Mouse (Mus musculus): Measurements from ENCODE around the gene Ssbp4. TPM values are rescaled to one million over a fixed set of nuclear protein-coding genes. Genes with fewer than 3 reads are reported as not detected.

Gene Ssbp4
- polyA plus RNA-seq, 1 experiment from 2014 or later, result 100 TPM

Other genes with a start within 250 kb of the Ssbp4 start
- 0.59 and 0.81 TPM in 2 replicates for gene Comp, start 235.3 kb downstream of the Ssbp4 start, polyA plus RNA-seq (2015; fragmentation: Nextera tagmentation; extraction: Ambion mirVana)
- 26.6 and 28.1 TPM in 2 replicates for gene Crtc1, start 169.3 kb downstream of the Ssbp4 start, polyA plus RNA-seq (2015; fragmentation: Nextera tagmentation; extraction: Ambion mirVana)
- 28.2 and 30.8 TPM in 2 replicates for gene Klhl26, start 131.9 kb downstream of the Ssbp4 start, polyA plus RNA-seq (2015; fragmentation: Nextera tagmentation; extraction: Ambion mirVana)
- gene Tmem59l, start 121.5 kb downstream of the Ssbp4 start, polyA plus RNA-seq (2015; fragmentation: Nextera tagmentation; extraction: Ambion mirVana), result 32.3 and 34.8 TPM in 2 replicates
- gene Crlf1, start 115.7 kb downstream of the Ssbp4 start, polyA plus RNA-seq (2015; fragmentation: Nextera tagmentation; extraction: Ambion mirVana), result 152 and 159 TPM in 2 replicates
- gene Rex1bd, start 102.1 kb downstream of the Ssbp4 start, polyA plus RNA-seq (2015; fragmentation: Nextera tagmentation; extraction: Ambion mirVana), result 169 and 178 TPM in 2 replicates
- 987 and 1,032 TPM in 2 replicates for gene Uba52, start 98.1 kb downstream of the Ssbp4 start, polyA plus RNA-seq (2015; fragmentation: Nextera tagmentation; extraction: Ambion mirVana)
- 297 and 306 TPM in 2 replicates for gene Fkbp8, start 81.1 kb downstream of the Ssbp4 start, polyA plus RNA-seq (2015; fragmentation: Nextera tagmentation; extraction: Ambion mirVana)
- 55.4 and 59.9 TPM in 2 replicates for gene Kxd1, start 80.9 kb downstream of the Ssbp4 start, polyA plus RNA-seq (2015; fragmentation: Nextera tagmentation; extraction: Ambion mirVana)
- 20.6 and 21.3 TPM in 2 replicates for gene Ell, start 69.4 kb downstream of the Ssbp4 start, polyA plus RNA-seq (2015; fragmentation: Nextera tagmentation; extraction: Ambion mirVana)
- gene Isyna1, start 14.5 kb downstream of the Ssbp4 start, polyA plus RNA-seq (2015; fragmentation: Nextera tagmentation; extraction: Ambion mirVana), result 153 and 166 TPM in 2 replicates
- gene Lrrc25, start 7.3 kb upstream of the Ssbp4 start, polyA plus RNA-seq (2015; fragmentation: Nextera tagmentation; extraction: Ambion mirVana), result 1.9 TPM in 2 replicates
- gene Gdf15, start 23.6 kb upstream of the Ssbp4 start, polyA plus RNA-seq (2015; fragmentation: Nextera tagmentation; extraction: Ambion mirVana), result 0.14 and 0.22 TPM in 2 replicates
- 50.5 and 63.1 TPM in 2 replicates for gene Pgpep1, start 51.5 kb upstream of the Ssbp4 start, polyA plus RNA-seq (2015; fragmentation: Nextera tagmentation; extraction: Ambion mirVana)
- gene Lsm4, start 64.4 kb upstream of the Ssbp4 start, polyA plus RNA-seq (2015; fragmentation: Nextera tagmentation; extraction: Ambion mirVana), result 248 and 270 TPM in 2 replicates
- 54.7 and 68.5 TPM in 2 replicates for gene Jund, start 90.1 kb upstream of the Ssbp4 start, polyA plus RNA-seq (2015; fragmentation: Nextera tagmentation; extraction: Ambion mirVana)
- gene Iqcn, start 94.6 kb upstream of the Ssbp4 start, polyA plus RNA-seq (2015; fragmentation: Nextera tagmentation; extraction: Ambion mirVana), result 0.07 TPM in 1 of 2 replicates, not detected in the other
- gene Gm3336, start 109.7 kb upstream of the Ssbp4 start, polyA plus RNA-seq (2015; fragmentation: Nextera tagmentation; extraction: Ambion mirVana), result not detected in 2 replicates
- gene Pde4c, start 114.8 kb upstream of the Ssbp4 start, polyA plus RNA-seq (2015; fragmentation: Nextera tagmentation; extraction: Ambion mirVana), result 0.13 and 0.14 TPM in 2 replicates
- 23.8 TPM in 2 replicates for gene Rab3a, start 145.8 kb upstream of the Ssbp4 start, polyA plus RNA-seq (2015; fragmentation: Nextera tagmentation; extraction: Ambion mirVana)
- gene Mpv17l2, start 152.1 kb upstream of the Ssbp4 start, polyA plus RNA-seq (2015; fragmentation: Nextera tagmentation; extraction: Ambion mirVana), result 29.3 and 36.7 TPM in 2 replicates
- 76.8 and 85.4 TPM in 2 replicates for gene Pik3r2, start 167.8 kb upstream of the Ssbp4 start, polyA plus RNA-seq (2015; fragmentation: Nextera tagmentation; extraction: Ambion mirVana)
- 12.5 and 13.8 TPM in 2 replicates for gene Mast3, start 196.2 kb upstream of the Ssbp4 start, polyA plus RNA-seq (2015; fragmentation: Nextera tagmentation; extraction: Ambion mirVana)
- 0.07 and 0.54 TPM in 2 replicates for gene Il12rb1, start 199.6 kb upstream of the Ssbp4 start, polyA plus RNA-seq (2015; fragmentation: Nextera tagmentation; extraction: Ambion mirVana)
- 5.9 and 7.7 TPM in 2 replicates for gene Arrdc2, start 230.8 kb upstream of the Ssbp4 start, polyA plus RNA-seq (2015; fragmentation: Nextera tagmentation; extraction: Ambion mirVana)